Mouse (Mus musculus) hematopoietic stem cell, adult 5-6 weeks (primary cell): ENCODE measurements around the gene Sult6b2. TPM values are rescaled to one million over a fixed set of nuclear protein-coding genes. Genes with fewer than 3 reads are reported as not detected.

Experiments used
- ATAC-seq, 2 experiments: fragments of 125-278 bp in 1 of 2; replicated peaks in 1 of 2; 2 replicates each; pipeline ENCODE4 v1.8.0; 2016 to 2017; ENCODE audit warnings: inconsistent platforms in 2 of 2, mild to moderate bottlenecking in 2 of 2, moderate number of reproducible peaks in 2 of 2, low read depth in 1 of 2, moderate TSS enrichment in 1 of 2; ENCODE audit not compliant: low FRiP score in 2 of 2, poor library complexity in 2 of 2, severe bottlenecking in 2 of 2, insufficient read depth in 1 of 2, low TSS enrichment in 1 of 2
- total RNA-seq: library from RNA; stranded (forward); fragments of 172-1452, 232-1000 nt; gene quantifications from 2 replicates; pipeline ENCODE4 v1.2.3, GENCODE M21; 2017

The Sult6b2 gene
- total RNA-seq, 1 experiment from 2014 or later = not detected

DNA sequence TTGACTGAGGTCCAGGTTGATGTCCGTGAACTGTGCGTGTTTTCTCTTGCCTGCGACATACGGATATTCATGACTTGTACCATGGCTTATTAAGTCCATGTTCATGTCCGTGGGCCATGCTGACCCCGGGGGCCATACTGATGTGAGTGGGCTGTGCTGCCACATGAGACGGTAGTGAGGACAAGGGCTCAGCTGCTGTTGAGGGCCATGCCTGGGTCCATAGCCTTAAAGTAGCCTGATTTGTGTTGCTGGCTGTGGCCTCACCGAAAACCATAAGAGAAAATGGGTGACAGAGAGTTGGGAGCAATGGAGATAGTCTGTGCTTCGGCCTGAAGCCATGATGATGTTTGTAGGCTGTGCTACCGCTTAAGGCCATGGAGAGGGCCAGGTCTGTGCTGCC lies 14.0 kb upstream of the Sult6b2 start:
- no peak for ATAC-seq

DNA sequence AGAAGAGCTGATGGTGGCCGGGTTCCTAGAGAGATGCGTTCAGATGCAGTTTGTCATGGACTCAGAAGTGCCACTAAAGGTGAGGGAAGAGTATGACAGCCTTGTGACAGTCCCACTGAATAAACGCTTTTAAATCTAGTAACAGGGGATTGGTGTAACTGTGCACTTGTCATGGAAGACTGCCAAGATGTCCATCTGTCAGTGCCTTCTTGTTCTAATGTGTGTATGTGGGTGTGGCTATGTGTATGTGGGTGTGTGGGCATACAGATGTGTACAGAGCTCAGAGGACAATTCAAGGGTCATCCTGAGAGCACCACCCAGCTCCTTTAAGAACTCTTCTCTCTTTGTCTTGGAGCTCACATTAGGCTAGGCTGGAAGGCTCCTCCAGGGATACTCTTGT lies 11.2 kb upstream of the Sult6b2 start:
- ATAC-seq = no peak

DNA sequence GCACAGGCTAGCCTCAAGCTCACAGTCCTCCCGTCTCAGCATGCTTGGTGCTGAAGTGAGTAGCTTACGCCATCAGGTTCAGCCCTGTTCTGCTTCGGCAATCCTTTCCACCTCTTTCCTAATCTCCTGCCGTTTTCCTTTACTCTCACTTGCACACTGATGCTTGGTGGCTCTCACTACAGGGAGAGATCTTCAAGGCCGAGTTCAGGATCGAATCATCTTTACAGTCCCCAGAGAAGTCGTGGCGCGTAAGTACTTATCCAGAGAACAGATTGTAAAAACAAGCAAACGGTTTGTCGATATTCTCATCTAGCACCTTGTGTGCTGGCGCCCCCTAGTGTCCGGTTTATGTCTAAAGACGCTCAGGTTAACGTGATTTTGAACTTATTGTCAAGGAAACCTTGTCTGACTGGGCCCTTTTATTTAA lies 10.2 kb upstream of the Sult6b2 start:
- ATAC-seq = peak; percentile 78 to 80

DNA sequence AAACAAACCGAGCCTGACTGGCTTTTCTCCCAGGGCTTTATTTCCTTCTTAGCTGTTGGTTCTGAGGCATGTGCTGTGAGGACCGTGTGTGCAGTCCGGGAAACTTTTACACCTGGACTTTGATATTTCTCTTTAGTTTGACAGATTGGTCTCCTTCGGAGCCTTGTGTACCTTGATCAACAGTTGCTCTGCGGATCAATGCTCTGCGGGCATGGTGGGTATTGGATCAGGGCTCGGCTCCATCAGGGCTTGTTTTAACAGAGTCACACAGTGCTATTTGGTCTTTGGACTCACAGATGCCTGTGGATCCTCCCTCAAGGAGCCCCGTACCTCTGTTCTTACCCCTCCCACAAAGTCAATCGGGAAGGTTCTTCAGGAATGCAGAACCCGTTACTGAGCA lies 9.7 kb upstream of the Sult6b2 start:
- no peak for ATAC-seq

DNA sequence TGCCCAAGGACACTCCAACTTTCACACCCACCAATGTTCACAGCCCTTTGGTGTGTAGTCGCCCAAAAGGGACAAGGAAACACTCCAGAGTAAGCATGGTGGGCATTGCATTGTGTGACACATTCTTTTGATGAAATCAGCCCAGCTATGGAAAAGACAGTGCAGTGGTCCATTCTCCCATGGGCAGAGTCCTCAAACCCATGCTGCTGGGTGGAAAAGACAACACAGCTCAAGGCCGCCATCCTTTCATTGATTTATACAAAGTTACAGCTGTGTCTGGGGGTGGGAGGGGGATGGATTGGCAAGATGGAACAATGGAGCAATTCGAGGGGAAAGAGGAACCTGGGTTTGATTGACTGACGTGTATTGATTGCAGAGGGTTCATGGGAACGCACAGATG lies 8.7 kb upstream of the Sult6b2 start:
- no peak for ATAC-seq

DNA sequence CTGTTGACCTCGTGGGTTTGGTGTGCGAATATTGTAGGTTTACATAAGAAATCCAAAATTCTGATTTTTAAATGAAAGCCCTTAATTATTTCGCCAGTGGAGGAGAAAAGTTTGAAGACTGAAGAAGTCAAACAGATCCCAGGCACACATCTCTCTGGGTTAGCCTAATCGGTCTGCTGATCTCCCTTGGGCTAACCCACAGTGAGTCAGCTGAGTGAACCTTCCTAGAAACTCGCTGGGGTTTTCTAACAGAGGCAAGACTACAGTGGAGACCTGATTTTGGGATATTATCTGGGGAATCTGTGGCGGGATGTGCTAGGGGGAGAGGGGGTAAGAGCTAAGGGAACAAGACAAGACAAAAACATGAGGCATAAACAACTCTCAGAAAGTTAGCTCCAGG lies 5.9 kb upstream of the Sult6b2 start:
- ATAC-seq = peak in 1 of 2 experiments; percentile 53; a peak in 1 of 4 replicates

GRCm38 (mm10) chr6:142809373-142810098 lies 5.2 kb upstream of the Sult6b2 start:
- ATAC-seq = no peak

DNA sequence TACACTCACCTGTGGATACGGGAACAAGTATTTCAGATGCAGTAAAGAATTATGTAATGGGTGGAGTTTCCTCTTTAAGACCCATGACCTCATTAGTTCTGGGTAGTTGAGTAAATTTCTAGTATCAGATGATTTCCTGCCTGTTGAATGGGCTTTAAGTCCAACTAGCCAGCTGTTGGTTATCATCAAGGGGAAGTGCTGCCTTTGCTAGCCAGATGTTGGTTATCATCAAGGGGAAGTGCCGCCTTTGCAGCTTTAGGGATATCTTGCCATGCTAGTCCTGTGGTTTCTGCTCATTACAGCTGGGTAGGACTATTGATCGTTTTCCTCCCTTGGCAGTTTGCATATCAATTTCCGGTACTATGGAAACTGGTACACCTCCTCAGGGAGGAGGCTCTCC lies 2.0 kb upstream of the Sult6b2 start:
- peak; percentile 51 to 74; a peak in 2 of 4 replicates for ATAC-seq

DNA sequence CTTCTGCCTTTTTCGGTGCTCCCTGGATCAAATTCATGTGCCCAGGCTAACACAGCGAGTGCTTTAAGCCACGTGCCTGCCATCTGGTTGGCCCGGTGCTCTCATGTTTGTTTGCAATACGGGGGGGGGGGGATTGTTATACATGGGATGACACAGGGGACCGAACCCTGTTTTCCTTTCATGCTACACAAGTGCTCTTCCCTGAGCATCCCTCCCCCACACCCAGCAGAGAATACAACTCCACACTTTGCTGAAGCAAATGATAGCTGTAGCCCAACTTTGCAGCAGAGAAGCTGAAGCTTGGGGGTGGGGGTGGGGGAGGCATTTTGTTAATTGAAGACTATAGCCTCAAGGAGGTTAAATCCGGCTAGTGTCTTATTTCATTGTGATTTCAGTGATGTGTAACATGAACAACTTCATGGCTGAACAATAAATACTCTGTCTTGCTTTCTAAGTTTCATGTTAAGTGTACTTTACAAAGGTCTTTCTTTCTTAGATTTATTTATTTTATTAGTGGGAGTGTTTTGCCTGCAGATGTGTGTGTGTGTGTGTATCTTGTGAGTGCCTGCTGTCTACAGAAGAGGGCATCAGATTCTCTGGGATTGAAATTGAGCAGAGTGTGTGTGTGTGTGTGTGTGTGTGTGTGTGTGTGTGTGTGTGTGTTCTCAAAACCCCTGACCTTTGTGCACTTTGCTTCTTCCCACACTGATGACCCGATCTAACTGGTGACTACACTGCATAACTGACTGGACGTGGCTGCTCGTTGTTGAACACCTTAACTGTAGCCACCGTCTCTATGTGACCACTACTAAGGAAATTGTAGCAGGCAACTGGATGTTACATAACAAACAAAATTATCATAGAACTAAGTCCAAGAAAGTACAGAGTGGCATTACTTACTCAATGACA lies 1.4 kb downstream of the Sult6b2 start:
- no peak for ATAC-seq

GRCm38 (mm10) chr6:142801687-142802086 lies 2.6 kb downstream of the Sult6b2 start:
- ATAC-seq = no peak

- ATAC-seq = 0 out of 4 replicates have a peak, but pooled peaks of 1 of the 2 experiments have one; percentile 17
Measured at GRCm38 (mm10) chr6:142799704-142800374, 4.5 kb downstream of the Sult6b2 start.

DNA sequence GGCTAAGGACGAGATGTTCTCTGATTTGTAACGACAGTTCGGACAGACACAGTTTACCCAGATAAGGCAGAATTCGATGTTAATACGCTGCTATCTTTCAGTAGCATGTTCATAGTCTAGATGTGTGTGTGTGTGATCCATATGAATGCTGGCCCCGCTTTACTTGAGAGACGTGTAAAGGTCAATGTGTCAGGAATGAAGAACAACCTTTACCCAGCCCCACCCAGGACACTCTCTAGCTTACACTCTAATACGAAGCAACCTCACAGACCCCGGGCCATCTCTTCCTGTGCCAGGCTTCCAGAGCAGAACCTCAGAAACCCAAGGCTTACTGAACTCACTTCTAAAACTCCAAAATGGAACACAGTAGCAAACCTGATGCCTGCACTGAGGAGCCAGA lies 5.5 kb downstream of the Sult6b2 start:
- ATAC-seq = no peak

- no peak for ATAC-seq
Measured at GRCm38 (mm10) chr6:142797996-142798395, 6.3 kb downstream of the Sult6b2 start.

GRCm38 (mm10) chr6:142795655-142796441 lies 8.5 kb downstream of the Sult6b2 start:
- ATAC-seq = no peak

DNA sequence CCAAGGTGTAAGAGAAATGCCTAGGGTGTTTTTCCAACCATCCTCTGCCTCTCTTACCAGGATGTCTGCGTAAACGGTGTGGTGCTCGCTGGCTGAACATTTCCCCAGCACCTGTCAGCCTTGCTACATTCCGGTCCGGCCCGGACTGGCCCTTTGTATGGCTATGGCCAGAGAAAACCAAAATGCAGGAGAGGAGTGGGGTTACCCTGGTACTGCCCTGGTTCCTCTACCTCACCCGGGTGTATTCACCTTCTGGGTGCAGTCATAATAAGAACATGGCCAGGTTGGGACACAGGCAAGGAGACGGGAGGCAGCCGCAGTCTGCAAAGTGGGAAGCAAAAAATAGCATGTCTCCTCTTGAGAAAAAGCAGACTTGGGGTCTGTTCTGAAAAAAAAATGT lies 9.2 kb downstream of the Sult6b2 start:
- ATAC-seq = no peak

DNA sequence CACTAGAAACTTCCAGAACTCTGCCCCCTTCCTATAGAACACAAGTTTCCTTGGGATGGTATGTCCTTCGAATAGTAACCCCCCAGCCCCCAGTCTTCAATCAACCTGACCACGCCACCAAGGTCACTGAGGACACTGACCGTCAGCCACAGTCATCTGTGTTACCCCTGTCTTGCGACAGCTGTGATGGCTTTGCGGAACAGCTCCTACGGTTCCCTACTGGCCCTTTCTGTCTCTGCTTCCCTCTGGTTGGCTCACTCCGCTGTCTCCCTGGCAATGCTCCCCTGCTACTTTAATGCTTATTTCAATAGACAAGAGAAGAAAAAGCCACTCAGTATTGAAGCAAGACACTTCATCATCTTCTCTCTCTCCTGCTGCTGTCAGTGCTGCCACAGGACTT lies 10.8 kb downstream of the Sult6b2 start:
- no peak; a peak in 1 of 4 replicates for ATAC-seq
